Mouse (Mus musculus) right cerebral cortex, postnatal 25 days (tissue): ENCODE data around the gene Ssbp3.

ENCODE experiments used
- DNase-seq: peaks from one replicate; pipeline ENCODE4 v3.0.0; 2022

Gene Ssbp3

DNA sequence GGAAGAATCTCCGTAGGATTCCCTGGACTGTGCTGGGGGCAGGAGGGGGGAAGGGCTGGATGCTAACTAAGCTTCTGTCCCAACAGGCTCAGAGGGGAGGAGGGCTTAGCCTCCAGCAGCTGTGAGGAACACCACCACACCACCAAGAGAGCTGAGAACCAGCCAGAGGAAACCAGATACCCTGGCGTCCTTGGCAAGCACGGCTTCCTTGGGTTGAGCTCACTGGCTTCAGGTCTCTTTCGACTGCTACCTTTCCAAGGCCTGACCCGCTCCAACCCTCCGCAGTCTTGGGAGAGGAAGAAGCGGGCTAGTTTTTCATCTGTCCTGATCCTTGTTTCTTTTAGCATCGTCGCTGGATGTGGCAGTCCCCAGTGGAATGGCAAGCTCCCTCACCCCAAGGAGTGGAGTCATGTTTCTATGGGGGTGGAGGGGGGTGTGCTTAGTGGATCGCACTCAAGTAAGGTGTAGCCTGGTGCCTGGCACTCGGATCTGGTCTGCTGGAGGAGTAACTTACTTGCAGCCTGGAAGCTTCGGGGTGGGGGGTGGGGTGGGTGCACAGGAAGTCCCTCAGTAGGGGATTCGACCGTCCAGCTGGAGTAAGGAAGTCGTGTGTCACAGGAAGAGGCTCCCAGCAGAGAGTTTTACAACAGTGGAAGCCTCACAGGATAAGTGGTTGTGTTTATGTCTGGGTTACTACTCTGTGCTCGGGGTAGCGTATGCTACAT lies 2.6 kb upstream of the Ssbp3 start:
- no peak for DNase-seq

DNA sequence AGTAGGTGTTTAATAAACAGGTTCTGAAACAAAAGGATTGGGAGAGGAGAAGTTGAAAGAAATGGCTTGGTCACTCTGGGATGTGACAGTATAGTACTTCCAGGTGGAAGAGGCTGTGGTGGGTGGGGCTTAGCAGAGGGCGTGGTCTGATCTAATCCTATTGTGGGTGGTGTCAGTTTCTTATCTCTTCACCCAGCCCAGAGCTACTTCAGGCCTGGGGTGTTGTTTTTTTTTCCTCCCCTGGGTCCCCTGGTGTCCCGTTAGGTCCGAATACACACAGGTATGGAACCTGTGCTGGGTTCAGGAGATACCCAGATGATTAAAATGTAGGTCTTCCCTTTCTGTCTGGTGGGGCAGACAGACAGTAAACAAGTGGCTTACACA lies 2.1 kb upstream of the Ssbp3 start:
- DNase-seq: no peak

DNA sequence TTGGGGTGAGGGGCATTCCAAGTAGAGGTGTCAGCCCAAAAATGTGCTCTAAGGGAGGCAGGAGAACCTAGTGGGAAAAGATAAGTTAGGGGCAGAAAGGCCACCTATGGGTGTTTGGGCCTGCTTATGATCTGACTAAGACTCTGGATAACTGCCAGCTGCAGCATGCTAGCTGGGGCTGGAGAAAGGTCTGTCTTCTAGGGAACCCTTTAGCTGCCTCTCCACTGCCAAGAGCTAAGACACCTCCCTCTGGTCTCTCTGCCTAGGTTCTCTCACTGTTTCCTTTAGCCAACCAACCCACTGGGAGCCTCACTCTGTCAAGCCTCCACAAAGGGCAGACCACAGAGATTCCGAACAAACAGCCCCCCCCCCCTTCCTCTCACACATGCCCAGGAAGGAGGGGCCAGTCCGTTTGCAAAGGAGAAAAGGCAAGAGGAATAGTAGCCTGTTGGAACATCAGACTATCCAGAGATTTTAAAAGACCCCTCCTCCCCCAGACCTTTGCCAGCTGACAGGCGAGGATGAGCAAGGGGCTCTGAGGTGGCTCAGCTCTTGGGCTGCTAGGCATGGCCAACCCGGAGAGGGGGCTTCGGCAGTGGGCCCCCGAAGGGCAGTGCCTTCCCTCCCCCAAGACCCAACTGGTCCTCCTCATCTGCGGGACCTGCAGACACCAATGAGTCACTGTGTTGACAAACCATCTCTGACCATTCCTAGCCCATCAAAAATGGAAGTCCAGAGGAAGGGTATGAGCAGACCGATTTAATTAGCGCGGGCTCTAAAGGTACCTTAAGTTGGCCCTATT lies 1.4 kb upstream of the Ssbp3 start:
- no peak for DNase-seq

DNA sequence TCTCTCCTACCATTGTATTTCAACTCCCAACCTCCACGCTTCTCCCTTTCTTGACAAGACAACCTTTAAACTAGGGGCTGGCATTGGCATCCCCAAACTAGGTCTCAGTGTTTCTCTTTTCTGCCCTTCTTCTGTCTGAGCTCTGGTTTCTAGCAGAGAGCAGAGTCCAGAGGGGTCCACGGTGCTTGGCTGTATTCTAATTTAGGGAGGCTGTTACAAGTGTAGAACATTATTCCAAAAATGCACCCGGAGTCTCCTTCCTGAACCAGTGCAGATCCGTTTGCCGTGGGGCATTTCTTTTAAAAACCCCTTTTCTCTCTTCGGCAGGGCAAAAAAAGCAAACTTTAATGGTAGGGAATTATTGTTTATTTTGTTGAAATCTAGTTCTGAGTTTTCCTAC lies 704 bp upstream of the Ssbp3 start:
- DNase-seq: no peak

DNA sequence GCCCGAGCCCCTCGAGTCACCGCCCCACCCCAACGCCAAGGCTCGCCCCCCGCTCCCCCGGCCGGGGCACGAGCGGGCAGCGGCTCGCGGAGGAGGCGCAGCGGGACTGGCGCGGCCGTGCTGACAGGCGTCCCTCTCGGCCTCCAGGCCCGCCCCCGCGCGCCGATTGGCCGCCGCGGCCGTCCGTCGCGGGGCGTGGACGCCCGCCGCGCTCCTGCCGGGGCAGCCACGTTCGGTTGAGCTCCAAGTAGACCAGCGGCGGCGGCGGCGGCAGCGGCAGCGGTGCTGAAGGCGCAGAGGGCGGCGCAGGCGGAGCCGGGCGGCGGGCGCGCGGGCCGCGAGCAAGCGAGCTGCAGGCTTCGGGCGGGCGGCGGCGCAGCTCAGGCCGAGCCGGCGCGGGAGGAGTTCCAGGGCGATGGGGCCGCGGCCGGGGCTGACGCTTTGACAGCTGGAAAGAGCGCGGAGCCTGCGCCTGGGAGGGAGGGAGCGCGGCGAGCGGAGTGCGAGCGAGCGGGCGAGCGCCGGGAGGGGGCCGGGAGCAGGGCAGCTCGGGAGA lies 823 bp downstream of the Ssbp3 start:
- peak; percentile 96 for DNase-seq

DNA sequence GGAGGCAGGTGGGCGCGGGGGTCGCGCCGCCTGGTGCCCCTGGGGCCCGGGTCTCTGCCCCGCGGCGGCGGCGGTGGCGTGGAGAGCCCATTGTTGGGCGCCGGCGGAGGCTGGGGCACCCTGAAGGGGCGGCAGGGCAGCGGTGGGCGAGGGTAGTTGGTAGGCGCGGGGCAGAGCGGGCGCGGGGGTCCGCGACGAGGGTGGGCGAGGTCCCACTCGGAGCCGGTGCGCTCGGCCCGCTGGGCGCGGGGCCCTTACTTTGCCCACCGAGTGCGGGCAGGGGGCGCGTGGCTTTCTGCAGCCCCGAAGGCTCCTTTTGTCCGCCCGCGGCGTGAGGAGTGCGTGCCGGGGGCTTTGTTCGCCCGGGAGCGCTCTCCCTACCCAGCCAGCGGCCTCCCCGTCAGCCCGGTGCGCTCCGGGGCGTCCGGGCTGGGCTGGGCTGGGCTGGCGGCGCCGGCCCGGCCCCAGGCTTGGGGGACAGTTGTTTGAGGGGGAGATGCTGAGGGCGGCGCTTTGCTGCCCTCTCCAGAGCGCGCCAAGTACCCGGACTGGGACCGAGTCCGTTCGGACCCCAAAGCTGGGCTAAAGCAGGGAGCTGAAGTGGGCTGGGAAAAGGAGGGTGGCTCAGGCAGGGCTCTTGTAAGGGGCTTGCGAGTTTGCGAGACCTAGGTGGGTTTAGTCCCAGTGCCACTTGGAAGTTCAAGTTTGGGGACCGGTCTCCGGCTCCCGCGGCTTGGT lies 1.6 kb downstream of the Ssbp3 start:
- no peak for DNase-seq

DNA sequence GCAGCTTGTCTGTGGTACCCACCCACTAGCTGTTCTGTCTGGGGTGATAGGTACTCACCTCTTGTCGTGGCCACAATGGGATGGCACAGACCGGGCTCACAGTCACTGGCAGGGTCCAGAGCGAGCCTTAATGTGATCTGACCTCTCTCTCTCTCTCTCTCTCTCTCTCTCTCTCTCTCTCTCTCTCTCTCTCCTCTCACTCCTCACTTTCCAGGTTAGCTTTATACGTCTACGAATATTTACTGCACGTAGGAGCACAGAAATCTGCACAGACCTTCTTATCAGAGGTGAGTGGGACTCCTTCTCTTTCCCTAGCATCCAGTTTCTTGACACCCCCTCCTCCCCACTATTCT lies 2.2 kb downstream of the Ssbp3 start:
- DNase-seq: no peak

DNA sequence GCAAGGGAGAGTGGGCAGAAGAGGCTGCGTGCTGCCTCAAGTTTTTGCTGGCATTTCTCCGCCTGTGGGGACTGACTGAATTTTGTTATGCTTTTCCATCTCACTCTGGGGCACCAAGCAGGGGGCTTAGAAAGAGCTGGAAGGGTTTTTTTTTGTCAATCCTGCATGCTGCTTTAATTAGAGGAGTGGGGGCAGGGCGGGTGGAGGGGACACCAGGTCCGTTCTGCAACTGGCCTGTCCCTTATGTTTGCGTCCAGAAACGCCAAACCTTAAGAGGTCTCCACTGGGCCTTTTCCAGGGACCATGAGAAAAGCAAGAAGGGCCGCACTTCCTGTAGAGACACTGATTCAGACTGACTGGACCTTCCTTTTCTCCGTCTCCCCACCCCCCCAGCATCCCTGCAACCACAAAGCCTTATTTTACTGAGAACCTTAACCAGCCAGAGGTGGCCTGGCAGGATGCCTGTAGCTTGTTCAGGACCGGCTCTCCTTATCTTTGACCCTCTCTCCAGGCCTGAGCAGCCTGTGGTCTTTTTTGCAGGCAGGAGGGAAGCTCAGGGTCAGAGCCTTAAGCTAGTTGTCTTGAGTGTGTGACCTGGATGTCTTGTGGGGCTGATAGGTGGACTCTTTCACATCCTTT lies 3.0 kb downstream of the Ssbp3 start:
- DNase-seq: no peak

DNA sequence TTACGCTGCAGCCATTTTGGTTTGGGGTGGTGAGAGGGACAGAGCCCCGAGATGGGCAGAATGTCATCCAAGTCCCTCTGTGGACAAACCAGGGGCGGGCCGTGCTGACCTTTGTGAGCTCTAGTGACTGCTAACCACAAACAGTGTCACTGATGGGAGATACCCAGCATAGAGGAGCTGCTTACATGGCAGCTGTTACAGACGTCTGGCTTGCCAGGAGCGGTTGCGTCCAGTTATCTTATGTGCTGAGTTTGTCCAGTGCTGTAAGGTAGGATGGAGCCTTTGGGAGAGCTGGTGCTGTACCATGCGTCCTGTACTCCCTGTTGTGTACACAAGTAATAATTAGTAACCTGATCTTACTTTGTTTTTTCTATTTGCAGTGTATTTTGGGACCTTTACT lies 4.8 kb downstream of the Ssbp3 start:
- DNase-seq: no peak

DNA sequence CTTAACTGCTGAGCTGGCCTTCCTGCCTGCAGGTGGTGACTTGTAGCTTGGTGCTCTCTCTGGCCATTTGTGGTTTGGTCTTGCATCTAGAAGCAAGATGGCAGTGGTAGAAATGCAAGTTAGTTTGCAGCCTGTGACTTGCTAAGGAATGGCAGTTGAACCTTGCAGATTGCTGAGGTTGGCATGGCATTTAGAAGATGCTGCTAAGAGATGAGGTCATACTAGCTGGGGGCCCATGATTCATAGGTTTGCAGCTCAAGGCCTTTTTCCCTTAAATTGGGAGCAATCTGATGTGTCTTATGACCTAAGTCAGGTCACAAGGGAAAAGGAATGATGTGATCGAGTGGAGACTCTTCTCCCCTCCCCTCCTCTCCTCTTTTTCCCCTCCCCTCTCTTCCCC lies 7.8 kb downstream of the Ssbp3 start:
- DNase-seq: no peak

DNA sequence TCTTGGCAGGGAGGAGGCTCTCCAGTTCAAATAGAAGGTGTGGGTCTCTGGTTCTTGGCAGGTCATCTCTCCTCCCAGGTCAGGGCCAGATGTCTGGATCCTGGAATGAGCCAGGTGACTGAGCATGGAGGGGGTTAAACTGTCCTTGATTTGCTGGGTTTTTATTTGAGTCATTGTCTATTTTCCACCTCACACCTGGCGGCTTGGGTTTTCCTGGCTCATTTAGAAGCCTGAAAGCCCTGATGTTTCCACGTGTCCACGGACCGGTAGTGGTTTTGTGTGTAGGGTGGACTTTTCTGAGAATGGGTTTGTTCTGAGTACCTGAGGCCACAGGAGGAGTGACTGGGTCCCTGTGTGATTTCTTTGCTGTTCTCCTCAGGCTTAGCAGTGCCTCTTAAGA lies 9.6 kb downstream of the Ssbp3 start:
- no peak for DNase-seq

DNA sequence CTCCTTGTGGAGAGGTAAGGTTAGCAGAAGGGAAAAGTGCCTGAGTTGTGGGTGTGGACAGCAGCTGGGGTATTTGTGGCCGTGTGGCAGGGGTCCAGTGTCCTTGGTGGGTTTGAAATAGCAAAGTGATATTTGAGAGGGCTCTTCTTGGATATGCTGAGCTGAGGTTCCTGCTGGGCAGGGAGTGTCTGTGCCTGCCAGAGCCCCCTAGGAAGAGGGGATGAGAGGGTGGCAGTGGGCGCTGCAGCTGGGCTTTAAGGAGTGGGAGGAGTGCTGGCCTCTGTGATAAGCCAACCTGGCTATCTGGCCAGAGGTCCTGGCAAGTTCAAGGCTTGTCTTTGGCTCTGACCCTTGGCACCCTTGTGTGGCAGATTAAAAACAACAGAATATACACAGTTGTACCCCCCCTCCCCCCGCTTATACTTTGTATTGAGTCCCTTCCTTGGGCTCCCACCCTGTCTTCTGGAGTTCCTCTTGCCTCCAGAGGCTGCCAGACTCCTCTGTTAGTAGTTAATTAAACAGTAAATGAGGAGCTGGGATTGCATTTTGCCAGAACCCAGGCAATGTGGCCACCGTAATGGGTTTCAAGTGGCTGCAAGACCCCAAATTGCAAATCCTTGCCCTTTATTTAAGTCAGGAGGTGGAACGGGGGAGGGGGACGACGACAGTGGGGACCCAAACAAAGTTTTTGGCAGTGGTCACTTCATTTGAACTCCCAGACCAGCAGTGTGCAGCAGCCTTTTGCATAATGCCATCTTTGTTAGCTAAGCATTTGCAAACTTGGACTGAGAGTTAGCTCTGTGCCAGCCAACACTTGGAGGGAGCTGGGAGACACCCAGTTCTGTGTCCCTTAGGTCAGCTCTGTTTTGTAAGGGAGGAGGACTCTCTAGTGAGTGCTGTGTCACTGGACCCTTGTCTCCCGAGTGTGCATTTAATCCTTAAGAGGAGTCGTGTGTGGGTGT lies 11.2 kb downstream of the Ssbp3 start:
- no peak for DNase-seq

DNA sequence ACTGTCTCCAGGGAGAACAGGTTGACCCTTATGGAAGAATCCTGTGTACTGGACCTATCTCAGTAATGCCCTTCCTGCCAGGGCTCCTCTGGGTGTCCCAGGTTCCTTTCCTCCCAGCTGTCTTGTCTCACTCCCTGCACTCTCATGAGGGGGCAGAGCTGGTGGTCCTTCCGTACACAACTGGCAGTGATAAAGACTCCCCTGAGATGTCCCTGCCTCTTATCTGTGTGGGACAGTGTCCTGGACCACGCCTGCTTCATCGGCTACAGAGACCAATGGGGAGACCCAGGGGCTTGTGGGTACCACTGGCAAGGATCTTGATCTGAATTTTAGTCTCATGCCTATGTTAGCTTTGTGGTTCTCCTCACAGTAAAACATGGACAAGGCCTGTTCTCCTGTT lies 12.4 kb downstream of the Ssbp3 start:
- DNase-seq: no peak

DNA sequence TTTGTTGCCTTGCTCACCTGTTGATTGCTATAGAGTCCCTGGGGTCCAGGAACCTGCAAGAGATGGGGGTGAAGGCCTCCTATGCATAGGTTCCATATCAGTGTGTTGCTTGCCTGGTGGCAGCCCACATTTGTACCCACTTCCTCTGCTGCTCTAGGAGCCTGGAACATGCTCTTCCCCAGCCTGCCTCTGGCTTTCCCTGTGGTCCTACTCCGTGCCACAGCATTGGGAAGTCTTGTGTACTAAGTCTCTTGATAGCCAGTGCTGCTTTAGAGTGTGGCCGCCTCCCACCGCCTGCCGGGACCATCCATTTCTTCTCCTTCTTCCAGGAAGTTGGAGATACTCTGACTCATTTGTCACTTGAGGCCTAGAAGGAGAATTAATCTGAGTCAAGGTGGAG lies 13.7 kb downstream of the Ssbp3 start:
- no peak for DNase-seq

DNA sequence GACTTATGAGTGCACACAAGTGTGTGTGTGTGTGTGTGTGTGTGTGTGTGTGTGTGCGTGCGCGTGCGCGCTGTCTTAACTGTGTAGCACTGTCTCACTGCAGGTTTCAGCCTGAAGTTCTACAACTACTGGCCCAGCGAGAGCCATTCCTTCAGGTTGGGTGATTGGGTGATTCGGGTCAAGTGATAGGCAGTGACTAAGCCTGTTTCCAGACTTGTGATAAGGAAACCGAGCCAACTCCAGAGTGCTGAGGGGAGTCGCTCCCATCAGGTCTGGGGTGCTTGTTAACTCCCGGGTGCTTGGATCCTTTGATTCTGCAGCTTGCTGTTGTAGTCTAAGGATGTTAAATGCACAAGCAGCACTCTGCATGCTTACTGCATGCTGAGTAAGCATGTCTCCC lies 14.4 kb downstream of the Ssbp3 start:
- no peak for DNase-seq

DNA sequence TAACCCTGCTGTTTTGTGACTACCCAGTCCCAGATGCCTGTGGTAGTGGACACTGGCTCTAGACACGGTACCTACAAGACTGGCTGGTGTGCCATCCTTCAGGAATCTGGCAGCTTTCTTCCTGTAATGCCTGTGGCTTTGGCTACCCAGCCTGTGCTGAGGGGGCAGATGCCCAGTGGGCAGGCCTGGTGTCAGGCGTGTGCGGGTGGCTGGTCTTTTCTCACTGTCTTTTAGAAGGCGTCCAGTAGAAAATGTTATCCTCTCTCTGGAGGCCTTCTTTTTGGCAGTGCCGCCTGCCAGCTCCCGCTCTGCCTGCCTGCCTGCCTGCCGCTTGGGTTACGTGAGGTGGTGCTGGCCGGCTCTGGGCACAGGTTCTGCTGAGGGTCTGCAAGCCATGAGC lies 15.9 kb downstream of the Ssbp3 start:
- no peak for DNase-seq

DNA sequence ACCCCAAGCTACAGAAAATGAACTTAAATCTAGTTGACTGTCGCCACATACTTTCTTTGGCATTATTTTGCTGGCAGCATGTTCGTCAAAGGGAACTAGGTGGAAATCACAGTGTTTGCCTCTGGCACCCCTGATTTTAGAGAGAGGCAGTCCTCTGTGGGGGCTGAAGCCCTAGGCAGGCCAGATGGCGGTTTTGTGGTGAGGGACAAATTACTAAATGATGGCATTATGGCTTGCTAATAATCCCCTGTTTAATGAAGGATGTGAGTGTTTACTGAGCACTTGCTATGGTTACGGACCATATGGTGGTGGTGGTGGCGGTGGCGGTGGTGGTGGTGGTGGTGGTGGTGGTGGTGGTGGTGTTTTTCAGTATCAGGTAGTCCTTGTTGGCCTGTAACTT lies 16.5 kb downstream of the Ssbp3 start:
- no peak for DNase-seq

DNA sequence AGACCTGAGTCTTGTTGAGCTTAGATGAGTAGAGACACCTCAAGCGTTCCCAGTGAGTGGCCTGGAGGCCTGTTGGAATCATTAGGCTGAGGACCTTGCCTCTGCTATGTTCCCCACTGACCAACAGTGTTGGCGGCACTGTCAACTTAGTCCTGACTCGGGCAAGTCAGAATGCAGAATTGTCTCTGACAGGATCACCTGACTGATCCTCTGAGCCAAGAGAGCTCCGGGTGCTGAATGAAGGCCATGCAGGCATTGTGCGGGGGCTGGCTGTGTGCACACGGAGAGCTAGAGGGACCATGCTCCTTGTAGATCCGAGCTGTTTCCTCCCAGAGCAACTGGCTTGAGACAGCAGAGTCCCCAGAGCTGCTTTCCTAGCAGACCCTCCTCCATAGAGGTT lies 18.5 kb downstream of the Ssbp3 start:
- DNase-seq: no peak

DNA sequence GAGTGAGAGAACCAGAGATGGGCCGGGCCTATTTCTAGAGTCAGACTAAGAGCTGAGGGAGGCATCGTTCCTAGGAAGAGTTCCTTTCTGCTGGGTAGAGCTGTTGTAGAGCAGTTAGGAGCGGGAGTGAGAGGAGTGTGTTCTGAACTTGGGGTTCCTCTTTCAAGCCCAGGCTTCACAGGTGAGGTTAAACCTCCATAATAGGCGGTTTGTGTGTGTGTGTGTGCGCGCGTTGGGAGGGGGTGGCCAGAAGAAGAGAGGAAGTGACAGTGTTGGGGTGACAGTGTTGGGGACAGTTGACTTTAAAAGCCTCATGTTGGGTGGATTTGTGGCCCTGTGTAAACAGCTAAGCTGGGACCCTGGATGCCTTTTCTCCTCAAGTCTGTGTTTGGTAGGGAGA lies 22.1 kb downstream of the Ssbp3 start:
- DNase-seq: no peak

DNA sequence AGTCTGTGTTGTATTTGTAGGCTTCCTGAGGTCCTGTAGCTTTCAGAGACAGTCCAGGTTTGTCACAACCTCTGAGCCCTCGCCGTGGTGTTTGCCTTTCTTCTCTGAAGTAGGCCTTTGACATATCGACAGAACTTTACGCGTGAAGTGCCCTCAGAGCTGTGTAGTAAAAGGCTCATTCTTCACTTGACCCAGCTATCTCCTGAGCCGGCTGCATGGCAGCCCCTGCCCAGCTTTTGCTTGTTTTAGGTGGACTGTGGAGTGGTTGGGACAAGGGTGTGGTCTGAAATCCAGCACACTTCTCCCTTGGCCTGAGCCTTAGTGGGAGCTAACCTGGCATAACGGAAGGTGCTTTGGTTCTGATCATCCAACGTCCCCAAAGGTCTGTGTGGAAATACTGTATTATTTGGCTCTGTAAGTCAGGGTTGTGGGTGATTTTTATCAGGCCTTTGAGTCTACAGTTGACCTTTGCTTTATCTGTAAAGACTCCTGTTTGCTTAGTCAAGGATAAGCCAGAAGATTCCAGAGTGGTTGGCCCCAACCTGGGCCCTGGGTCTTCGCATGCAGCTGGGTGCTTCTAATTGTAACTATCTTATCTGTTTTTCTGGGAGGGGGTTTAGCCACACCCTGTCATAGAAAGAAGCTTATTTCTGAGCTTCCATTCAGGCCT lies 23.4 kb downstream of the Ssbp3 start:
- no peak for DNase-seq

DNA sequence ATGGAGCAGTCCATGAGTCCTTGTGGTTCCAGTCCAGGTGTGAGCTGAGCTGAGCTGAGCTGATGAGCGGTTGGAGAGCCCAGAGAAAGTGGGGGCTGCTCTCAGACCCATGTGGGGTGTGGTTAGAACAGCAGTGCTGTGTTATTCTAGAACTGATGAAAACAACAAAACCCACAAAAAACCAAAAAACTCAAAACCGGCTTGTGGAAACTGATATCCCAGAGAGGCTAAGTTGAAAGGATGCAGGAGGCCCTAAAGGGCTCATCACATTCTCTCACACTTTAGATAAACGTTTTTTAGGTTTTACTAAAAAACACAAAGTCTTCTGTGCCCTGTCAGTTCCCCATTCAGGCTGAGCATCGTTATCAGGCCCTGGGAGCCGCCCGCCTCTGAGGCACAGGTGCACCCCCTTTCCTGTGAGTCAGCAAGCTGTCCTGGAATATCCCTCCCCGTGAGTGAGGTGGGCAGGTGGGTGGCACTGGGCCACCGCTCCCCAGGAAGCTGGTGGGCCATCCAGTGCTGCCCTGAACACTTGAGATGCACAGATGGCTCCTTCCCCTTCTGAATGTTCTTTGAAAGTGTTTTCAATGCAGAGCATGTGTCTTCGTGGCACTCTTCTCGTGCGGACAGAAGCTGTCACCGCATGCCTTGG lies 24.6 kb downstream of the Ssbp3 start:
- DNase-seq: peak; percentile 64
